Mouse (Mus musculus) cerebellum, adult 2 months (tissue): Measurements from ENCODE around the gene Adsl.

Experiments
- CTCF ChIP-seq: fragments of 200-500 bp; IDR thresholded peaks from 2 replicates; pipeline ENCODE4 v1.5.1; 2011; ENCODE audit warnings: low read depth, mild to moderate bottlenecking, control low read depth, low read length, moderate library complexity, borderline replicate concordance; ENCODE audit not compliant: insufficient read depth
- POLR2A ChIP-seq: fragments of 200-500 bp; IDR thresholded peaks from 2 replicates; pipeline ENCODE4 v1.6.1; 2011; ENCODE audit warnings: low read length, control low read depth, borderline replicate concordance; ENCODE audit not compliant: insufficient read depth

GRCm38 (mm10) chr15:80920346-80920745 is 27.9 kb upstream of the Adsl start:
- TF ChIP-seq CTCF (no peak), POLR2A (no peak)
